Mouse (Mus musculus) testis, postnatal 14 days (tissue): ENCODE data around the gene Rnf20.

Experiments
- DNase-seq: peaks from one replicate; pipeline ENCODE4 v3.0.0; 2021; ENCODE audit warnings: low spot score

Gene Rnf20

DNA sequence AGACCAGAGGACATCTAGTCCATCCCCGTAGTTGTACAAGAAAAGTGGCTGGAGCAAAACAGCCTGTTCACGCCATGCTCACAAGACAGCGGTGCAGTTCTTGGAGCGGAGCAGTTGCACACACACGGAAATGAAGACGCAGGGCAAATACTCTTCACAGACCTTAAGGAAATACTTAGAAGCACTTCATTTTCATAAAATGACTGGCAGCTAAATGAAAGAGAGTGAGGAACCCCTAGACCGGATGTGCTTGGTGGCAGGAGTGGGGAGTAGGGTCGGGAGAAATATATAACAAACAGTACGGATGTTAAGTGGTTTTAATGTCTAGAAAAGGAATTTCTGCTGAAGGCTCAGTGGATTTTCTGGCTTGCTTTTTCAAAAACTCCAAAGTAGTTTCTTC is 29.9 kb downstream of the Rnf20 start:
- no peak for DNase-seq

DNA sequence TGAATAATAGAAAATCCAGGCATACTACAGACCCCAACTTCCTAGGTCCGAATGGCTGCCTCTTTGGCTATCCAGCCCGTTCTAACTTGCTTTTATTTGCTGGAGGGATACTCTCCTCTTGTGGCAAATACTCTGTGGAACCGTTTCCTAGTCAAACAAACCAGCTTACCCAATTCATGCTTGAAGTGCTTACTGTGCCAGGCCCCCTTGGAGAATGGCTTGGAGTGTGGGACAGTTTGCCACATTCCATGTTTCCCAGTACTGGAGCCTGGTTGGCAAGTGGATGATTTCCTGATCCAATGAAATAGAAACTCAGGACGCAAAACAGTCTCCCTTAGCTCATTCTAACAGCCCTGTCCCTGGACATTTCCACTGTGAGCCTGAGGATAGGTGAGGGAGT is 30.4 kb downstream of the Rnf20 start:
- no peak for DNase-seq

DNA sequence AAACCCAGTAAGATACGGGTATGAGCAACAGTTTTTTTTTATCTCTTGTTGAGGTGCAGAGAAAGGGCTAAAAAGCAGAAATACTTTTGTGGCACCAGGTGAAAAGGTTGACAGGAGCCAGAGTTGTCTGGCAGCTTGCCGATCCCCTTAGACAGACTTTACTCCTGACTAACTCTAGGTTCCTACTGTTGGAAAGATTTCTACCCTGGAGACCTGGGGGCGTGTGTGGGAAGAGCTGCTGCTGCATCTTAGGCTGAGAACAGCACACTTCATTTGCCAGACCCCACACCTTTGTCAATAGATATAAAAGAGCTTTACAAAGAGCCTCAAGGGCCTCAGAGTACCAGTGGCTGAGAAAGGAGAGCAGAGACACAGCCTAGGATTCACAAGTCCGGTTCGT is 33.0 kb downstream of the Rnf20 start:
- no peak for DNase-seq

DNA sequence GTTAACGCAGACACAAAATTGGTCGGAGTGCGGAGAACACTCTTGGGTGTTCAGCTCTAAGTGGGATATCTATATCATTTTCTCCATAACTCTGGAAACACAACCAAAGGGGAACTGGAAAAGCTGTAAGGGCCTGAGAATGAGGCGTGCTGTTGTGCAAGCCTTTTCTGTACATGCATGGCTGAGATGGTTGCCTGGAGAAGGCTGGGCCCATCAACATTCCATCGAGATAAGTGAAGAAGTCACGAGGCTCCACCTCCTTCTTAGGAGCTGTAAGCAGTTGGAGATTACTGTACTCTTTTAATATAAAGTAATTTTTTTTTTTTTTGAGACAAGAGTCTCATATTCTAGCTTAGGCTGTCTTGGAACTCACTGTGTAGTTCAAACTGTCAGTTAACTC is 44.3 kb downstream of the Rnf20 start:
- no peak for DNase-seq

GRCm38 (mm10) chr4:49676790-49677189 is 45.0 kb downstream of the Rnf20 start:
- no peak for DNase-seq

DNA sequence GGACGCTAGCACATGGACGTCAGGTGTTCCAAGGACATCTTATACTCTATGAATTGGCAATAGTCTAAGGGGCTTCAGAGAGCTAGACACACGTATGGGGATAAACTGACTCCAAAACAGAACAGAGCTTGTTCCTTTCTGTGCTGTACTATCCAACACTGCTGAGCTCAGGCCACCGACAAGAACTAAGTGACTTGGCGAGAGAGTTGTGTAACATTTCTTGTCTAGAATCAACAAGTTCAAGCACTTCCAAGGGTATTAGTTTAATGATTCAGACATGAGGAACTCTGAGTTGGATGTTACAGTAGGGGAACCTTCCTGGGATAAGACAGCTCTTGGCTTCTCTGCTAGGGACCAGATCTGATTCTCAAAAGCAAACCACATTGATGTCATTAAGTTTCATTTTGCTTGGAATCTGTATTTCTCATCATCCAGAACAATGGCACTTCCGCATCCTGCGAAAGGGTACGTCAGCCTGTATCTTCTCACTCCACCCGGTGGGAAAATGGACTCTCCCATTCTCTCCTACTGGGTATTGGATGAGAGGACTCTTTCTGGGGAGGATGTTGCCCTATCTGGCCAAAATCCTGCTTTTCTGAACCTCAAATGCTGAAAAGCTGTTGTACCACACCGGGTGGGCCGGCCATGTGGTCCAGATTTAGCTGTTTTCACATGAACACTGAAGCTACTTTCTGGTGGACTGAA is 48.5 kb downstream of the Rnf20 start:
- no peak for DNase-seq

GRCm38 (mm10) chr4:49681812-49682211 is 50.0 kb downstream of the Rnf20 start, which contains the start of gene Ppp3r2:
Gene Ppp3r2, minus strand, starts transcription at chr4:49682024.
- DNase-seq = no peak

DNA sequence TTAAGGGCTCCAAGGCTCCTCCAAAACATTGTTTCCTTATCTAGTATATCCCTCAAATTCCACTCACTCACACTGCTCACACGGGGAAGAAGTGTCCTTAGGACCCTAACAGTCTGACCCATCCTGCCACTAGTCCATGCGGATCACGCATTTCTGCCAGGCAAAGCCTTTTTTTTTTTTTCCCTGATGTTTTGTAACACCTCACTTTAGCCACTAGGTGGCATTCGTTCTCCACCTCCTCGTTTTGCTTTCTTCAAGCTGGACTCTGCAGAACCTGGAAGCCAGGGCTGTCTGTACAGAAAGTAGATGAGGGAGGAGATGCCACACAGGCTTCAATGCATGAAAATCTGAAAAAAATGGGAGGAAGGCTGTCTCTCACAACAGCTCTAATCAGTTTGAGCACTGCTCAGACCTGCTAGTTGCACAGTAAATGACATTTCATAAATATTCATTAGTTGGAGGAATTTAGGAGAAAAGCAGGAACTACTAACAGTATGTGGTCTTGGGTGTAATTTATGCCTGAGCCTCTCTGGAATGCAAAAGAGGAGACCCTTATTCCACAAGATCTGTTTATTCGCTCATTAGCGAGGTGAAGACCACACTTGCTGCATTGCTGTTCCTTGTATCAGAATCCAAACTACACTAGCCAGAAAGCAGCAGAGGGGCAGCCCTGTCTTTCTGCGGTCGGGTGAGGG is 56.9 kb downstream of the Rnf20 start:
- DNase-seq = no peak

DNA sequence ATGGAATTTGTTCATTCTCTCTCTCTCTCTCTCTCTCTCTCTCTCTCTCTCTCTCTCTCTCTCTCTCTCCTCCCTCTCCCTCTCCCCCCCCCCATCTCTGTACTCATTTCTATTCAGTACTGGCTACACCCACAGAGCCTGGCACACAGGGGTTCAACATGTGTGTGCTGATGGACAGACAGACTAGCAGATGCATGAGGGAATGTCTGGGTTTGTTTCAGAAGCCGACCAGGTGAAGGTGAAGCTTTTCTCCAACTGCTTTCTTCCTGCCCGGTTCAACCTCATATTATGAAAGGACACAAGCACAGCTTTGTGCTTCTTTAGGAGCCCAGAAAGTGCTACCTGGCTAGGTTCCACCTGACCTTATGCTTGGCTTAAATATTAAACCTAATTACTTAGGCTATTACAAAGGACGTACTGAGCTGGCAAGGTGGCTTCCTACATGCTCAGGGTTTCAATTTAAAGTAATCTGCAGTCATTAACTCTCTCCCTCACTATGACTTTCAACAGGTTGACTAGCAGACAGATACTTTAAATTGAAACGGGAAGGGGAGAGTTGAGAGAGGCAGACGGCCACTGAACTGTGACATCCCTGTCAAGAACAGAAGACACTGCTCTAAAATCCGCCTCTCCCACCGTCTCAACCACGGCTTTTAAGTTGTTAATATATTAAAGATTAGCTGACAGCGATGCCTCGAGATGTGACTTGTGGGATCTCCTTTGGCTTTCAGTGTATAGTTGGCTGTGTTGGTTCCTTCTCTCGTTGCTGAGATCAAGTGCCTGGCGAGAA is 59.8 kb downstream of the Rnf20 start:
- DNase-seq = no peak
